26 mouse cellular contexts compared by ENCODE assay signal in the genomic region with DNA sequence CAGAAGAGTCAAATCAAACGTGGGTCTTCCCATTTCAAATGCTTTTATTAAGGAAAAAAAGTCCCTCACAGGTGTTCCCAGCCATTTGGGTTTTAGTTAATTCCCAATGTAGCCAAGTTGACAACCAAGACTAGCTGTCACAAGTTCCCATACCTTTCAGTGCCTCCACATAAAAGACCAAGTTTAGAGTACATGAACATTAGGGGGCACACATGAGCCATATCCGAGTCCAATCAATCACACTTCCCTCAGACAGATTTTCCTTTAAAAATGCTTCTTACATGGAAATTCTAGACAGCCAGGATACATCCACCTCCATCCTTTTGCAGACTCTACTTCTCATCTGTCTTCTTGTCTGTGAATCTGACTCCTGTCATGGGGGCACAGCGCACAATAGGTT.
DNase-seq lines count a peak whose midpoint lies in the region; ATAC-seq and TF ChIP-seq lines count a peak whose summit lies in the region.
"Had no signal": no experiment of that assay in that cellular context is flagged by ENCODE, and none has a peak within 500 bp of the region (broad histone marks: within the 10 kb centered on the region; RNA-seq: fewer than 3 reads in every experiment).

No protein-coding gene starts in this region.

- no peak for ATAC-seq in heart, embryonic 12.5 days (ENCODE audit: insufficient number of reproducible peaks, low FRiP score)
- no peak for ATAC-seq in lung, postnatal 0 days
- ATAC-seq: forebrain, embryonic 15.5 days; liver, embryonic 12.5 days had no signal

- H3K27ac ChIP-seq in heart, embryonic 12.5 days (ENCODE audit: poor library complexity, severe bottlenecking): no peak overlapping the region
- no peak overlapping the region for H3K27ac ChIP-seq in lung, postnatal 0 days (ENCODE audit: low read length)
- H3K27ac ChIP-seq: embryonic facial prominence, embryonic 15.5 days; forebrain, embryonic 15.5 days; hindbrain, embryonic 10.5 days; limb, embryonic 13.5 days; liver, embryonic 12.5 days; midbrain, embryonic 10.5 days; neural tube, embryonic 15.5 days had no signal

- no peak for TF ChIP-seq EP300 in lung, postnatal 0 days (IDR thresholded peaks at IDR 0.05)

- DNase-seq in heart, adult 11 months: peak; percentile 48
- DNase-seq in lung, postnatal 0 days (ENCODE audit: low spot score): peak; percentile 14
- no peak for DNase-seq in lung, postnatal 14 days
- peak; percentile 5 for DNase-seq in splenic B cell, adult 2 months (ENCODE audit: low read depth, low spot score)
- DNase-seq in MN1 (ENCODE audit: low spot score): no peak
- DNase-seq: B cell, adult 2 months; cerebellum, adult 2 months; cerebellum, postnatal 25 days; gastrocnemius, postnatal 10 days; heart, postnatal 10 days; kidney, postnatal 10 days; layer of hippocampus, postnatal 36 days; lung, adult 2 months; lung, postnatal 4 days; right cerebral cortex, postnatal 14 days; thymus, postnatal 25 days had no signal

- no peaks in the 10 kb centered on the region for H3K36me3 ChIP-seq in heart, embryonic 12.5 days
- no peaks in the 10 kb centered on the region for H3K36me3 ChIP-seq in lung, postnatal 0 days (ENCODE audit: insufficient read depth, low read length)
- no peaks in the 10 kb centered on the region for H3K36me3 ChIP-seq in E14TG2a.4 (ENCODE audit: insufficient read depth, low read length)
- H3K36me3 ChIP-seq in splenic B cell, adult 2 months (ENCODE audit: control insufficient read depth, insufficient read depth, low read length, poor library complexity, severe bottlenecking): no peaks in the 10 kb centered on the region
- H3K36me3 ChIP-seq: embryonic facial prominence, embryonic 15.5 days; forebrain, embryonic 15.5 days; hindbrain, embryonic 10.5 days; limb, embryonic 13.5 days; liver, embryonic 12.5 days; midbrain, embryonic 10.5 days; neural tube, embryonic 15.5 days had no signal

- no peaks in the 10 kb centered on the region for H3K9me3 ChIP-seq in heart, embryonic 12.5 days (replicated peaks)
- H3K9me3 ChIP-seq in lung, postnatal 0 days (ENCODE audit: low read length): no peaks in the 10 kb centered on the region
- no peaks in the 10 kb centered on the region for H3K9me3 ChIP-seq in E14TG2a.4 (ENCODE audit: low read length)
- H3K9me3 ChIP-seq: embryonic facial prominence, embryonic 15.5 days; forebrain, embryonic 15.5 days; hindbrain, embryonic 10.5 days; limb, embryonic 13.5 days; liver, embryonic 12.5 days; midbrain, embryonic 10.5 days; neural tube, embryonic 15.5 days had no signal

- H3K27me3 ChIP-seq in heart, embryonic 12.5 days (replicated peaks): no peaks in the 10 kb centered on the region
- no peaks in the 10 kb centered on the region for H3K27me3 ChIP-seq in lung, postnatal 0 days (replicated peaks; ENCODE audit: insufficient read depth, low read length)
- 0 out of 2 replicates have a peak, but pooled peaks cover 3% of the 10 kb centered on the region for H3K27me3 ChIP-seq in E14TG2a.4 (ENCODE audit: insufficient read depth, low read length)
- no peaks in the 10 kb centered on the region for H3K27me3 ChIP-seq in splenic B cell, adult 2 months (ENCODE audit: control insufficient read depth, insufficient read depth, low read length, poor library complexity, severe bottlenecking)
- H3K27me3 ChIP-seq: forebrain, embryonic 15.5 days; liver, embryonic 12.5 days had no signal

- no peak for TF ChIP-seq CTCF in lung, postnatal 0 days (IDR thresholded peaks at IDR 0.05)
- TF ChIP-seq CTCF in E14TG2a.4 (conservative IDR thresholded peaks at IDR 0.05; ENCODE audit: low read length): 0 out of 2 replicates have a peak, but pooled peaks have one; percentile 14

- no peak overlapping the region for H3K4me2 ChIP-seq in heart, embryonic 12.5 days
- no peak overlapping the region for H3K4me2 ChIP-seq in lung, postnatal 0 days (replicated peaks; ENCODE audit: low read depth, low read length)
- H3K4me2 ChIP-seq: embryonic facial prominence, embryonic 15.5 days; forebrain, embryonic 15.5 days; heart, embryonic 11.5 days; limb, embryonic 13.5 days; liver, embryonic 12.5 days; neural tube, embryonic 15.5 days had no signal

- no peak overlapping the region for H3K9ac ChIP-seq in heart, embryonic 12.5 days
- H3K9ac ChIP-seq in lung, postnatal 0 days (replicated peaks; ENCODE audit: low read depth): no peak overlapping the region
- H3K9ac ChIP-seq: embryonic facial prominence, embryonic 15.5 days; forebrain, embryonic 15.5 days; limb, embryonic 13.5 days; liver, embryonic 12.5 days; neural tube, embryonic 15.5 days had no signal

- 0 out of 2 replicates have a peak, but pooled peaks cover 9% of the 10 kb centered on the region for H3K4me1 ChIP-seq in heart, embryonic 12.5 days (replicated peaks)
- no peaks in the 10 kb centered on the region for H3K4me1 ChIP-seq in lung, postnatal 0 days (ENCODE audit: insufficient read depth, low read depth, low read length)
- H3K4me1 ChIP-seq in E14TG2a.4 (replicated peaks; ENCODE audit: low read depth, low read length): no peaks in the 10 kb centered on the region
- H3K4me1 ChIP-seq: hindbrain, embryonic 10.5 days had no signal

- WGBS in heart, embryonic 12.5 days: 47% methylated on average over 3 of the region's 3 CpGs
- WGBS in lung, postnatal 0 days: 39% methylated on average over 3 of the region's 3 CpGs

- H3K4me3 ChIP-seq in heart, embryonic 12.5 days: no peak overlapping the region
- H3K4me3 ChIP-seq in lung, postnatal 0 days (ENCODE audit: low read depth, low read length): no peak overlapping the region
- no peak overlapping the region for H3K4me3 ChIP-seq in E14TG2a.4 (replicated peaks; ENCODE audit: low read length)
- H3K4me3 ChIP-seq: embryonic facial prominence, embryonic 15.5 days; forebrain, embryonic 15.5 days; hindbrain, embryonic 10.5 days; limb, embryonic 13.5 days; liver, embryonic 12.5 days; midbrain, embryonic 10.5 days; neural tube, embryonic 15.5 days had no signal

Comparison
In these comparisons a context has a peak if more than half of its experiments do, and no peak if none do; other contexts are left out.
1. DNase-seq: peak in heart, adult 11 months (single experiment), lung, postnatal 0 days (single experiment) and splenic B cell, adult 2 months (single experiment); none in lung, postnatal 14 days (single experiment) and MN1 (single experiment).